ENCODE assay signal across 8 mouse cellular contexts in the genomic region with DNA sequence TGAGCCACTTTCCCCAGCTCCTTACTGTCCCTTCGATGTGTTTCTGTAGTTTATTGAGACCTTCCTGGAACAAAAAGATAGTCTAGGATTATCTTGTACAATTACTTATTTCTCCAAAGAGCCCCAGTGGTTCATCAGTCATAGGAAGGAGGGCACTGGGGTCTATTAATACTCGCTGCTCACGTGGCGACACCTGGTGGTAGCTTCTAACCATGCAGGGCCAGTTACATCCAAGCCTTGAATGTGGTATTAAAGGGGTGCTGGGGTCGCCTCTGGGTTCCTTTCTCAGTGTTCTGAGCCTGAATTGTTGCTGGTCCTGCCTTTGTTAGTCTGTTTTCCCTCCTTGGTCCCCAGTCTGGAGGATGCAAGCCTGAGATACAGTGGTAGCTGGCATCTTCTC. TPM values are rescaled to one million over a fixed set of nuclear protein-coding genes. Genes with fewer than 3 reads are reported as not detected.
DNase-seq lines count a peak whose midpoint lies in the region; ATAC-seq and TF ChIP-seq lines count a peak whose summit lies in the region.

No protein-coding gene starts in this region.

- POLR2A ChIA-PET in Patski (lab: Charles Lee), result interaction anchor here (0.8 kb wide), 1 partner anchor 46 kb away, joined by 3 read pairs; no protein-coding TSS in a partner anchor

- H3K27ac ChIP-seq in liver, adult 2 months (replicated peaks; ENCODE audit: insufficient read depth, low read depth, low read length), result no peak overlapping the region
- no peak overlapping the region for H3K27ac ChIP-seq in liver, embryonic 12.5 days
- H3K27ac ChIP-seq in neural tube, embryonic 14.5 days (ENCODE audit: low read depth, low read length), result no peak overlapping the region

- no peak overlapping the region for H3K4me3 ChIP-seq in liver, adult 2 months (ENCODE audit: insufficient read depth, low read depth, low read length)
- no peak overlapping the region for H3K4me3 ChIP-seq in liver, embryonic 12.5 days
- H3K4me3 ChIP-seq in neural tube, embryonic 14.5 days (ENCODE audit: low read depth, low read length), result no peak overlapping the region

- WGBS in liver, adult 2 months, result 3% methylated on average over 5 of the region's 5 CpGs
- 7% methylated on average over 5 of the region's 5 CpGs for WGBS in liver, embryonic 12.5 days (ENCODE audit: insufficient replicate concordance)
- 8% methylated on average over 5 of the region's 5 CpGs for WGBS in neural tube, embryonic 14.5 days

- no peak overlapping the region for H3K4me2 ChIP-seq in liver, embryonic 12.5 days
- no peak overlapping the region for H3K4me2 ChIP-seq in neural tube, embryonic 14.5 days (ENCODE audit: low read depth, low read length)

- DNase-seq in liver, adult 2 months (ENCODE audit: extremely low read depth, low read depth, low spot score), result peak; percentile 18
- no peak for DNase-seq in Patski (ENCODE audit: low read depth, low spot score)
- DNase-seq in heart, postnatal 14 days, result peak; percentile 74 to 80
- DNase-seq in left cerebral cortex, postnatal 10 days (ENCODE audit: extremely low spot score in 1 of 2, low spot score in 2 of 2), result peak; percentile 30 to 66

- H3K9me3 ChIP-seq in liver, embryonic 12.5 days (replicated peaks), result no peaks in the 10 kb centered on the region
- H3K9me3 ChIP-seq in neural tube, embryonic 14.5 days (ENCODE audit: control insufficient read depth, low read length), result no peaks in the 10 kb centered on the region

- no peak for ATAC-seq in liver, embryonic 12.5 days
- ATAC-seq in Patski, result no peak
- peak; percentile 92 for ATAC-seq in common myeloid progenitor, adult 5-6 weeks (replicated peaks; ENCODE audit: low read depth, poor library complexity, severe bottlenecking)
- peak; percentile 49; the same call in 1 of the 2 replicates for ATAC-seq in neural tube, embryonic 14.5 days (ENCODE audit: low read depth)
- no peak for ATAC-seq in activated CD4-positive, CD25-positive, alpha-beta regulatory T cell, adult 4 months

- H3K9ac ChIP-seq in liver, adult 2 months (ENCODE audit: low read depth, low read length), result no peak overlapping the region
- no peak overlapping the region for H3K9ac ChIP-seq in liver, embryonic 12.5 days
- no peak overlapping the region for H3K9ac ChIP-seq in neural tube, embryonic 14.5 days (replicated peaks; ENCODE audit: low read depth, low read length)

- H3K4me1 ChIP-seq in liver, adult 2 months (ENCODE audit: control insufficient read depth, insufficient read depth, low read length), result no peaks in the 10 kb centered on the region
- no peaks in the 10 kb centered on the region for H3K4me1 ChIP-seq in liver, embryonic 12.5 days
- no peaks in the 10 kb centered on the region for H3K4me1 ChIP-seq in neural tube, embryonic 14.5 days (ENCODE audit: control insufficient read depth, insufficient read depth, low read length)

- TF ChIP-seq CTCF in liver, adult 2 months (IDR thresholded peaks at IDR 0.05; ENCODE audit: low read depth, low read length), result peak; percentile 79
- TF ChIP-seq CTCF in Patski (IDR thresholded peaks at IDR 0.05), result peak; percentile 95

- H3K79me2 ChIP-seq in liver, adult 2 months (ENCODE audit: control insufficient read depth, insufficient read depth, low read length), result no peaks in the 10 kb centered on the region

- no peak for TF ChIP-seq POLR2A in liver, adult 2 months (IDR thresholded peaks at IDR 0.05; ENCODE audit: extremely low read depth, insufficient read depth, low read length)

- CTCF ChIA-PET in Patski (lab: Charles Lee), result interaction anchor here (0.7 to 2.8 kb wide), 13 partner anchors 9 to 167 kb away, joined by 3 to 16 read pairs (median 4); a partner anchor contains a TSS

- intact Hi-C loops in heart, postnatal 14 days (cut with DNase I), result loop anchor here (1.0 to 2.0 kb wide), 3 partner anchors 42 to 181 kb away; no protein-coding TSS in a partner anchor
- intact Hi-C loops in left cerebral cortex, postnatal 10 days (cut with DNase I), result loop anchor here (5.0 kb wide), 1 partner anchor 44 kb away; no protein-coding TSS in a partner anchor

- no peaks in the 10 kb centered on the region for H3K27me3 ChIP-seq in liver, adult 2 months (ENCODE audit: control insufficient read depth, insufficient read depth, low read length)
- H3K27me3 ChIP-seq in liver, embryonic 12.5 days (replicated peaks), result no peaks in the 10 kb centered on the region
- no peaks in the 10 kb centered on the region for H3K27me3 ChIP-seq in Patski
- no peaks in the 10 kb centered on the region for H3K27me3 ChIP-seq in neural tube, embryonic 14.5 days (ENCODE audit: control insufficient read depth, insufficient read depth, low read length)

- in situ Hi-C loops in Patski (cut with MboI; ENCODE audit: low pct_unique_long_range_greater_than_20kb), result no loop called here

- no peaks in the 10 kb centered on the region for H3K36me3 ChIP-seq in liver, adult 2 months (ENCODE audit: control insufficient read depth, insufficient read depth, low read length)
- H3K36me3 ChIP-seq in liver, embryonic 12.5 days, result no peaks in the 10 kb centered on the region
- H3K36me3 ChIP-seq in neural tube, embryonic 14.5 days (ENCODE audit: control insufficient read depth, insufficient read depth, low read length), result no peaks in the 10 kb centered on the region

RNA-seq across cellular contexts. Expression of a gene that starts 52.9 kb away (rescaled TPM):
- 2.4 and 4.5 TPM in 2 replicates for total RNA-seq in liver, adult 2 months (2014; rRNA removed)
- 2.8 and 3.3 TPM in 2 replicates for polyA plus RNA-seq in liver, adult 2 months (2012; rRNA removed)
- polyA plus RNA-seq in liver, embryonic 12.5 days (2016; fragmentation: Nextera tagmentation; extraction: Ambion mirVana), result 2.8 and 3.4 TPM in 2 replicates
- 79.8 TPM for polyA plus RNA-seq in Patski (2021)
- not detected in 2 replicates for total RNA-seq in common myeloid progenitor, adult 5-6 weeks (2017)
- total RNA-seq in heart, postnatal 14 days (2021), result 100 to 1,000 TPM; 115 to 119 TPM
- total RNA-seq in left cerebral cortex, postnatal 10 days (2021), result 1 to 10 TPM; 3.7 to 5.8 TPM
- 2.1 and 5.4 TPM in 2 replicates for polyA plus RNA-seq in neural tube, embryonic 14.5 days (2014; fragmentation: Nextera tagmentation; extraction: Ambion mirVana)
- polyA plus RNA-seq in activated CD4-positive, CD25-positive, alpha-beta regulatory T cell, adult 4 months (2017; shearing (Covaris generic)), result not detected

Comparison
In these comparisons a context has a peak if more than half of its experiments do, and no peak if none do; other contexts are left out.
1. ATAC-seq: peak in common myeloid progenitor, adult 5-6 weeks (single experiment) and neural tube, embryonic 14.5 days (single experiment); none in liver, embryonic 12.5 days (single experiment), Patski (single experiment) and activated CD4-positive, CD25-positive, alpha-beta regulatory T cell, adult 4 months (single experiment).
2. RNA of a gene that starts 52.9 kb away (polyA plus RNA-seq): 79.8 TPM in Patski (single experiment); 2.8 to 3.3 TPM in liver, adult 2 months, 2.8 to 3.4 TPM in liver, embryonic 12.5 days, 2.1 to 5.4 TPM in neural tube, embryonic 14.5 days and not detected in activated CD4-positive, CD25-positive, alpha-beta regulatory T cell, adult 4 months; every median in the first group is over 10 times any median in the second.